Mouse (Mus musculus): Measurements from ENCODE around the gene Gm28043. TPM values are rescaled to one million over a fixed set of nuclear protein-coding genes. Genes with fewer than 3 reads are reported as not detected.

Gm28043 gene
- total RNA-seq, 1 experiment: 10.2 TPM

- no peak overlapping the region for H3K27ac ChIP-seq (ENCODE audit: insufficient read depth, low read depth, low read length, poor library complexity, severe bottlenecking)
- no peaks in the 10 kb centered on the region for H3K4me1 ChIP-seq (ENCODE audit: control insufficient read depth in 2 of 2, insufficient read depth in 2 of 2, low read length in 2 of 2, poor library complexity in 1 of 2)
- H3K4me3 ChIP-seq (ENCODE audit: insufficient read depth in 1 of 2, low read depth in 1 of 2, low read length in 2 of 2, poor library complexity in 1 of 2, severe bottlenecking in 1 of 2): no peak overlapping the region
- H3K36me3 ChIP-seq (ENCODE audit: control insufficient read depth, insufficient read depth, low read length, poor library complexity, severe bottlenecking): peaks cover 55% of the 10 kb centered on the region
- in situ Hi-C loops (cut with MboI; ENCODE audit: low sequenced_read_pairs in 2 of 2, unreplicated experiment in 2 of 2): no loop called here
- DNase-seq (ENCODE audit: low read depth, low spot score): no peak
- no peaks in the 10 kb centered on the region for H3K9me3 ChIP-seq (ENCODE audit: control insufficient read depth, insufficient read depth, low read depth, low read length)
- no peak overlapping the region for H3K9ac ChIP-seq (ENCODE audit: insufficient read depth, low read depth, low read length, poor library complexity, severe bottlenecking)
- TF ChIP-seq ZNF384 (IDR thresholded peaks at IDR 0.05; ENCODE audit: low read depth, low read length) (no peak), HCFC1 (IDR thresholded peaks at IDR 0.05; ENCODE audit: borderline replicate concordance, insufficient read depth, low read length) (no peak), MAFK (IDR thresholded peaks at IDR 0.05; ENCODE audit: insufficient read depth, low read depth, low read length) (no peak), ZC3H11A (IDR thresholded peaks at IDR 0.05; ENCODE audit: borderline replicate concordance, low read depth, low read length) (no peak), CHD2 (IDR thresholded peaks at IDR 0.05; ENCODE audit: low read depth, low read length) (no peak)
Measured at GRCm38 (mm10) chr17:29688610-29689009, 73.9 kb downstream of the Gm28043 start.

- H3K4me1 ChIP-seq (ENCODE audit: control insufficient read depth in 2 of 2, insufficient read depth in 2 of 2, low read length in 2 of 2, poor library complexity in 1 of 2): 0 out of 4 replicates have a peak, but pooled peaks cover 0 to 2% of the 10 kb centered on the region in 2 experiments
- no peak overlapping the region for H3K9ac ChIP-seq (ENCODE audit: insufficient read depth, low read depth, low read length, poor library complexity, severe bottlenecking)
- no peak for TF ChIP-seq MAFK (IDR thresholded peaks at IDR 0.05; ENCODE audit: insufficient read depth, low read depth, low read length)
- no peak for TF ChIP-seq CHD2 (IDR thresholded peaks at IDR 0.05; ENCODE audit: low read depth, low read length)
- no peak for TF ChIP-seq HCFC1 (IDR thresholded peaks at IDR 0.05; ENCODE audit: borderline replicate concordance, insufficient read depth, low read length)
- TF ChIP-seq ZNF384 (IDR thresholded peaks at IDR 0.05; ENCODE audit: low read depth, low read length): no peak
- TF ChIP-seq ZC3H11A (IDR thresholded peaks at IDR 0.05; ENCODE audit: borderline replicate concordance, low read depth, low read length): no peak
- H3K36me3 ChIP-seq (ENCODE audit: control insufficient read depth, insufficient read depth, low read length, poor library complexity, severe bottlenecking): peaks cover 60% of the 10 kb centered on the region
- in situ Hi-C loops (cut with MboI; ENCODE audit: low sequenced_read_pairs in 2 of 2, unreplicated experiment in 2 of 2): no loop called here
- no peak overlapping the region for H3K4me3 ChIP-seq (ENCODE audit: insufficient read depth in 1 of 2, low read depth in 1 of 2, low read length in 2 of 2, poor library complexity in 1 of 2, severe bottlenecking in 1 of 2)
- no peak for DNase-seq (ENCODE audit: low read depth, low spot score)
- H3K9me3 ChIP-seq (ENCODE audit: control insufficient read depth, insufficient read depth, low read depth, low read length): no peaks in the 10 kb centered on the region
- no peak overlapping the region for H3K27ac ChIP-seq (ENCODE audit: insufficient read depth, low read depth, low read length, poor library complexity, severe bottlenecking)
Measured at GRCm38 (mm10) chr17:29690257-29690656, 75.6 kb downstream of the Gm28043 start.

DNA sequence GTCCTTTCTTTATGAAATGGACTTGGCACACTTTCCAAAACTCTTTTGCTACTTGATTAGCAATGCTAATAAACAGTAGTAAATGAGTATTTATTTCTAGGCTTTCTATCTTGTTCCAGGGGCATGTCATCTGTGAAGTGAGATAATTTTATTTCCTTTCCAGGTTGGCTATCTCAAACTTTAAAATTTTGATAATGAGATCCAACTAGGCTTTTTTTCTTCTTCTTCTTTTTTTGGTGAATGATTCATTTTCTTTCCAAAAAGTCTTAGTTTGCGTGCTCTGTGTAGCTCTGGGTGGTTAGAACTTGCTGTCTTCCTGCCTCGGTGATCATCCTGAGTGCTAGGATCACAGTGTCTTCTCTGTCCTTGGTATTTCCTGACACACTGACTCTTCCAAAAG is 78.2 kb downstream of the Gm28043 start:
- Histone ChIP-seq H3K36me3 (ENCODE audit: control insufficient read depth, insufficient read depth, low read length, poor library complexity, severe bottlenecking) (peaks cover 56% of the 10 kb centered on the region), H3K9me3 (ENCODE audit: control insufficient read depth, insufficient read depth, low read depth, low read length) (no peaks in the 10 kb centered on the region), H3K4me3 (ENCODE audit: insufficient read depth in 1 of 2, low read depth in 1 of 2, low read length in 2 of 2, poor library complexity in 1 of 2, severe bottlenecking in 1 of 2) (no peak overlapping the region), H3K9ac (ENCODE audit: insufficient read depth, low read depth, low read length, poor library complexity, severe bottlenecking) (no peak overlapping the region), H3K4me1 (ENCODE audit: control insufficient read depth in 2 of 2, insufficient read depth in 2 of 2, low read length in 2 of 2, poor library complexity in 1 of 2) (0 out of 4 replicates have a peak, but pooled peaks cover 0 to 2% of the 10 kb centered on the region in 2 experiments), H3K27ac (ENCODE audit: insufficient read depth, low read depth, low read length, poor library complexity, severe bottlenecking) (no peak overlapping the region)
- DNase-seq (ENCODE audit: low read depth, low spot score): no peak
- in situ Hi-C loops (cut with MboI; ENCODE audit: low sequenced_read_pairs in 2 of 2, unreplicated experiment in 2 of 2): no loop called here
- no peak for TF ChIP-seq ZNF384 (IDR thresholded peaks at IDR 0.05; ENCODE audit: low read depth, low read length)
- TF ChIP-seq CHD2 (IDR thresholded peaks at IDR 0.05; ENCODE audit: low read depth, low read length): no peak

DNA sequence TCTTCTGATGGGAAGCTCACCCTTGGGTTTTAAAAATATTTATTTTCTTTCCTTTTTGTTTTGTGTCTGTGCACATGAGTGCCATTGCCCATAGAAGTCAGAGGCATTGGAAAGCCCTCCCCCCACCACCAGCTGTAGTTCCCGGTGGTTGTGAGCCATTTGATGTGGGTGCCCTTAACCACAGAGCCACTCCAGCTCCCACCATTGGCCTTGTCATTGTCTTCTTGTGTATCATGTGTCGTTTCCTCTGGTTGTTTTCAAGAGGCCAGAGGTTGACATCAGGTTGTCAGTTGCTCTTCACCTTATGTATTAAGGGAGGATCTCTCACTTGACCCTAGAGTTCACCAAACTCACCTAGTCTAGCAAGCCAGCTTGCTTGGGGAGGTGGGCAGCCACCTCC is 78.9 kb downstream of the Gm28043 start:
- H3K9ac ChIP-seq (ENCODE audit: insufficient read depth, low read depth, low read length, poor library complexity, severe bottlenecking): no peak overlapping the region
- in situ Hi-C loops (cut with MboI; ENCODE audit: low sequenced_read_pairs in 2 of 2, unreplicated experiment in 2 of 2): no loop called here
- TF ChIP-seq MAFK (IDR thresholded peaks at IDR 0.05; ENCODE audit: insufficient read depth, low read depth, low read length) (no peak), HCFC1 (IDR thresholded peaks at IDR 0.05; ENCODE audit: borderline replicate concordance, insufficient read depth, low read length) (no peak)
- H3K4me3 ChIP-seq (ENCODE audit: insufficient read depth in 1 of 2, low read depth in 1 of 2, low read length in 2 of 2, poor library complexity in 1 of 2, severe bottlenecking in 1 of 2): no peak overlapping the region
- peaks cover 59% of the 10 kb centered on the region for H3K36me3 ChIP-seq (ENCODE audit: control insufficient read depth, insufficient read depth, low read length, poor library complexity, severe bottlenecking)
- H3K9me3 ChIP-seq (ENCODE audit: control insufficient read depth, insufficient read depth, low read depth, low read length): no peaks in the 10 kb centered on the region
- H3K4me1 ChIP-seq (ENCODE audit: control insufficient read depth in 2 of 2, insufficient read depth in 2 of 2, low read length in 2 of 2, poor library complexity in 1 of 2): 0 out of 4 replicates have a peak, but pooled peaks cover 0 to 2% of the 10 kb centered on the region in 2 experiments
- no peak for DNase-seq (ENCODE audit: low read depth, low spot score)
- no peak overlapping the region for H3K27ac ChIP-seq (ENCODE audit: insufficient read depth, low read depth, low read length, poor library complexity, severe bottlenecking)

GRCm38 (mm10) chr17:29694516-29694915 is 79.8 kb downstream of the Gm28043 start:
- Histone ChIP-seq H3K4me3 (ENCODE audit: insufficient read depth in 1 of 2, low read depth in 1 of 2, low read length in 2 of 2, poor library complexity in 1 of 2, severe bottlenecking in 1 of 2) (no peak overlapping the region), H3K36me3 (ENCODE audit: control insufficient read depth, insufficient read depth, low read length, poor library complexity, severe bottlenecking) (peaks cover 64% of the 10 kb centered on the region), H3K27ac (ENCODE audit: insufficient read depth, low read depth, low read length, poor library complexity, severe bottlenecking) (no peak overlapping the region), H3K9me3 (ENCODE audit: control insufficient read depth, insufficient read depth, low read depth, low read length) (no peaks in the 10 kb centered on the region), H3K4me1 (ENCODE audit: control insufficient read depth in 2 of 2, insufficient read depth in 2 of 2, low read length in 2 of 2, poor library complexity in 1 of 2) (0 out of 4 replicates have a peak, but pooled peaks cover 0 to 2% of the 10 kb centered on the region in 2 experiments), H3K9ac (ENCODE audit: insufficient read depth, low read depth, low read length, poor library complexity, severe bottlenecking) (no peak overlapping the region)
- no peak for DNase-seq (ENCODE audit: low read depth, low spot score)
- in situ Hi-C loops (cut with MboI; ENCODE audit: low sequenced_read_pairs in 2 of 2, unreplicated experiment in 2 of 2): no loop called here
- no peak for TF ChIP-seq ZC3H11A (IDR thresholded peaks at IDR 0.05; ENCODE audit: borderline replicate concordance, low read depth, low read length)
- no peak for TF ChIP-seq HCFC1 (IDR thresholded peaks at IDR 0.05; ENCODE audit: borderline replicate concordance, insufficient read depth, low read length)
- no peak for TF ChIP-seq MAFK (IDR thresholded peaks at IDR 0.05; ENCODE audit: insufficient read depth, low read depth, low read length)
- no peak for TF ChIP-seq CHD2 (IDR thresholded peaks at IDR 0.05; ENCODE audit: low read depth, low read length)
- TF ChIP-seq ZNF384 (IDR thresholded peaks at IDR 0.05; ENCODE audit: low read depth, low read length): no peak
